Mouse (Mus musculus): ENCODE data around the gene Tssk3. TPM values are rescaled to one million over a fixed set of nuclear protein-coding genes. Genes with fewer than 3 reads are reported as not detected.
A peak's percentile ranks its signal among the peaks of the same experiment; 100 is the strongest.
"Not testable (repeated sequence)": the region's sequence is repeated elsewhere in the genome, so short reads cannot be mapped to it uniquely, and the experiment has no call there.

Tssk3 gene
- polyA plus RNA-seq (2015; fragmentation: Nextera tagmentation; extraction: Ambion mirVana) = not detected in 2 replicates

DNA sequence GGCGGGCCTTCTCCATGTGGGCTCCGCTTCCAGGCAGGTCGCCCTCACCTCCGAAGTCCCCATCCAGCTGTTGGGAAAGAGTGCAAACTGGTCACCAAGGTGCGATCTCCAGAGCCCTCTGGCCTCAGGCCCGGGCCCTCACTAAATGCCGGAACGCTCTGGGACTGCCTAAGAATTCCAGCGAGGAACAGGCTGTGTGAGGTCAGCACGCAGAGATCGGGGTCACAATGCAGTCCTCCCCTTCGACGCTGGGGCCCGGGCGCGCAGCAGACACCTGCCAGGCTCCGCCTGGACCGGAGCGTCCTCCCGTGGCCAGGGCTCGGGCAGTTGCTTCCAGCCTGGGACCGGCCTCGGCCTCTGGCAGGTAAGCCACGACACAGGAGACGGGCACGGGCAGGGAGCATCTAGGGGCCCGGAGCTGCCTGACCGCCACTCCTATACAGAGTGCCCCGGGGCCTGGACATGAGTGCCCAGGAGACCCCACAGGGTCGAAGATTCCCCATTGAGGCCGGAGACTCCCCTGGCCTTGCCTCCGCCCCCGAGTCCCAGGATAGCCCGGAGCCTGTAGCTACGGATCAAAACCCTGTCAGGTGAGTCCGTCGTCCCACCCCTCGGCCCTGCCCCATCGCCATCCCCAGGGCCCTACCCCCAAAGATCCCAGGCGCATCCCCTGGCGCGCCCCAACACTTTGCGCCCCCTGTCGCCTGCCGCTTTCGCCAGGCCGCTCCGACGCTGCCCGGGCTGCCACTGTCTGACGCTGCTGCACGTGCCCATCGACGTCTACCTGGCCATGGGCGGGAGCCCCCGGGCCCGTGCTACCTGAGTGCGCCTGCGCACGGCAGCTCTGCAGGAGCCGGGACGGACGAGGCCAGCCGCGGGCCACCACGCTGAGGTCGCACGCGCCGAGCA lies at the start of gene Tssk3, which contains the start of gene Fam229a:
Tssk3 (minus strand) TSS at position 51 of the 909 bp plus-strand sequence.
Fam229a (plus strand) TSS at position 219 of the 909 bp plus-strand sequence.
- H3K4me1 ChIP-seq = peaks cover 23% of the 10 kb centered on the region
- H3K9me3 ChIP-seq = no peaks in the 10 kb centered on the region
- no peak within 1 kb of the TSS for H3K27ac ChIP-seq
- peak within 1 kb of the TSS; percentile 72 for H3K4me2 ChIP-seq (replicated peaks)
- H3K9ac ChIP-seq = peak within 1 kb of the TSS; percentile 55
- 4% methylated on average over 70 of the region's 70 CpGs for WGBS
- peaks cover 39% of the 10 kb centered on the region for H3K27me3 ChIP-seq
- peak within 1 kb of the TSS; percentile 40 for H3K4me3 ChIP-seq
- H3K36me3 ChIP-seq = peaks cover 33% of the 10 kb centered on the region
- peak; percentile 51 for ATAC-seq (ENCODE audit: low FRiP score, low read depth)

DNA sequence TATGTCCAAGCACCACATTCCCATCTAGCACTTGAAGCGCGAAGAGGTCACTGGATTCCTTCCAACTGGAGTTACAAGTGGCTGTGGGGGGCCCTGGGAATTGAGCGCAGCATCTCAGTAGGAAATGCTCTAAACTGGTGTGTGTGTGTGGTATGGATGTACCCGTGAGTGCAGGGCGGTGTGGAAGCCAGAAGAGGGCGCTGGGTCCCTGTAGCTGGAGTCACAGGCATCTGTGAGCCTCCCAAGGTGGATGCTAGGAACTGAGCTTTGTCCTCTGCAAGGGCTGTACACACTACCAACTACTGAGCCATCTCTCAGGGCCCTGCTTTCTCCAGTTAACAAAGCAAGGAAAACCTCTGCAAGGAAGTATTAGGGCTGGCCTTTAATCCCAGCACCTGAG lies 49.2 kb upstream of the Tssk3 start:
- no peaks in the 10 kb centered on the region for H3K9me3 ChIP-seq
- ATAC-seq (ENCODE audit: low FRiP score, low read depth) = no peak
- no peak overlapping the region for H3K9ac ChIP-seq
- H3K4me2 ChIP-seq (replicated peaks) = no peak overlapping the region
- WGBS = 92% methylated on average over 6 of the region's 6 CpGs
- H3K27ac ChIP-seq = no peak overlapping the region
- peaks cover 17% of the 10 kb centered on the region for H3K4me1 ChIP-seq
- no peak overlapping the region; the same call in 1 of the 2 replicates for H3K4me3 ChIP-seq
- peaks cover 45% of the 10 kb centered on the region for H3K36me3 ChIP-seq
- no peaks in the 10 kb centered on the region for H3K27me3 ChIP-seq

DNA sequence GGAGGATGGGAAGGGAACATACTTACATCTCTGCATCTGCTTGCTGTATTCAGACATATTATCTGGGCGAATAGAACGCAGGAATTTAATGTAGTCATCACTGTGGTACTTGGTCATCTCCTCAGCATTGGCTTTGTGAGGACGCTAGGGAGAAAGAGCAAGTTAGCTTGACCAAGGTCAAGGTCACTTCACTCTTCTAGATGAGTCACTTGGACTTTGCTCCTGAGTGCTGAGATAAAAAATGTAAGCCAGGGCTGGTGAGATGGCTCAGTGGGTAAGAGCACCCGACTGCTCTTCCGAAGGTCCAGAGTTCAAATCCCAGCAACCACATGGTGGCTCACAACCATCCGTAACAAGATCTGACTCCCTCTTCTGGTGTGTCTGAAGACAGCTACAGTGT lies 38.1 kb upstream of the Tssk3 start:
- not testable (repeated sequence) for H3K27me3 ChIP-seq; H3K4me3 ChIP-seq; H3K9me3 ChIP-seq; H3K4me1 ChIP-seq; H3K27ac ChIP-seq; H3K4me2 ChIP-seq (replicated peaks); ATAC-seq (ENCODE audit: low FRiP score, low read depth); H3K9ac ChIP-seq
- H3K36me3 ChIP-seq = peaks cover 90% of the 10 kb centered on the region
- 92% methylated on average over 6 of the region's 6 CpGs for WGBS

DNA sequence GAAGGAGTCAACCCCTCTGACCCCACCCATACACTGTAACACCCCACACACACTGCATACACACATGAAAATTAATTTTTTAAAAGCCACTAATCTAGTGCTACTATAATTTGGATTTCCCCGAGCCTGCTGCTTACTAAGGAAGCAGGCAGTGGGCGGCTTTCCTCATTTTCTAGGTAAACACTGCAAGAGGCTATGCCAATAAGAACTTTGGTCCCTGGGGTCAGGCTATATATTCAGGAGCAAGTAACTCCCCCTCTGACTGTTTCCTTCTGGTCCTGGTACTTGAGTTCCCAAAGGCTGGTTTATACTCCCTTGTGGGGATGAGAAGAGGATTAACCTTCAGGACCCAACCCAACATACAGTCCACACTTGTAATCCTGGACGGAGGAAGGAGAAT lies 35.1 kb upstream of the Tssk3 start:
- Histone ChIP-seq H3K4me2 (replicated peaks) (no peak overlapping the region), H3K36me3 (peaks cover 94% of the 10 kb centered on the region), H3K9ac (no peak overlapping the region), H3K9me3 (no peaks in the 10 kb centered on the region), H3K4me1 (no peaks in the 10 kb centered on the region), H3K27me3 (no peaks in the 10 kb centered on the region), H3K4me3 (no peak overlapping the region), H3K27ac (no peak overlapping the region)
- ATAC-seq (ENCODE audit: low FRiP score, low read depth) = no peak
- 80% methylated on average over 3 of the region's 3 CpGs for WGBS

DNA sequence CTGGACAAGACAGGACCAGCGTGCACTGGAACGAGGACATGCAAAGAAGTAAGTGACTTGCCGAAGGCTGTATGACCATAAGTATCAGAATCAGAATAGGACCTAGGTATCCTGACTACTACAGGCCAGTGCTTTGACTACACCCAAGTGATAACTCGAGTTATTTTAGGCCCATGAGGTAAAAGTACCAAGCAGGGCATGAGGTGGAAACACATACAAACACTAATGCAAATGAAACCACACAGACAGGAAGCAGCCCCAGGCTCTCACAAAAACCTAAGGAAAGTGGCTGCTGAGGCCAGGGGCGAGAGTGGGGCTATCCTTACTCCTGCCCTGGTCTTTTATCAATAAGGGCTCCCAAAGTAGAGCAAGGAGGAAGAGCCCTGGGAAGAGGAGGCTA lies 34.5 kb upstream of the Tssk3 start:
- 88% methylated on average over 5 of the region's 5 CpGs for WGBS
- no peak for ATAC-seq (ENCODE audit: low FRiP score, low read depth)
- peaks cover 94% of the 10 kb centered on the region for H3K36me3 ChIP-seq

DNA sequence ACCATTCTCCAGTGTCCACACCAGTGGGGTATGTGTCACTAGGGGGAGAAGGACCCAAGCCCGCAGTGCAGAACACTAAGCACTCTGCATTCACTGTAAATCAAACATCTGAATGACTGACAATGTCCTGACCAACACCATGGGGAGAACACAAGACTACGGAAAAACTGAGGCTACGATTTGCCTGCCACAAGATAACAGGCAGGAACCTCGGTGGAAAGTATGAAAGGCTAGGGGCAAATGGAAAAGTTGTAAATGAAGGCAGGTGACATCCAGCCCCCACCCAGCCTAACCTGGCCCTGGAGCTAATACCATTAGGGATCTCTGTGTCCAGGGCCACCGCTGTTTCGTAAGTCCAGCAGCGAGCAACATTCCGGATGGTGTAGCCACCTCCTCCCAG lies 27.7 kb upstream of the Tssk3 start:
- Histone ChIP-seq H3K9me3 (no peaks in the 10 kb centered on the region), H3K9ac (no peak overlapping the region), H3K4me1 (peaks cover 19% of the 10 kb centered on the region), H3K27ac (no peak overlapping the region), H3K4me3 (no peak overlapping the region), H3K27me3 (no peaks in the 10 kb centered on the region), H3K36me3 (peaks cover 82% of the 10 kb centered on the region), H3K4me2 (replicated peaks) (no peak overlapping the region)
- WGBS = 87% methylated on average over 8 of the region's 8 CpGs
- ATAC-seq (ENCODE audit: low FRiP score, low read depth) = no peak

More for the DNA sequence above, 34.5 kb upstream of the Tssk3 start:
- Histone ChIP-seq H3K9ac (no peak overlapping the region), H3K27me3 (no peaks in the 10 kb centered on the region), H3K4me3 (no peak overlapping the region), H3K9me3 (no peaks in the 10 kb centered on the region), H3K27ac (no peak overlapping the region), H3K4me2 (replicated peaks) (no peak overlapping the region), H3K4me1 (no peaks in the 10 kb centered on the region)

DNA sequence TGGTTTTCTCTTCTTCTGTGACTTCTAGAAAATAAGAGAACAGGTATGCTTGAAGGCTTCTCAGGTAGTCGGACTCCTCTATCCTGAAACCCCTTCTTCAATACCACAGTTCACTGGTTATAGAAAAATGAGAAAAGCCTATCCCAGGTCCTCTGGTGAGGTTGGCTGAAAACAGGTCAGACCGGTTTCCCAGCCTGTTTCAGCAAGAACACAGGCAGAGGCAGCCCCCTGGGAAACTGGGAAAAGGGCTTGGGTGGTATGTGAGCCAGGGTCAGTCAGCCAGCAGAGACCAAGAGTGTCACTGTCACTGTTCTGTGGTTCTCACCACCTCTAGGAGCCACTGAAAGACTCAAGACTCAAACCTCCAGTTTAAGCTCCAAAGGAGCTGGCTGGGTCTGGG lies 26.1 kb upstream of the Tssk3 start:
- no peak overlapping the region; the same call in 1 of the 2 replicates for H3K9ac ChIP-seq
- no peak overlapping the region for H3K4me3 ChIP-seq
- no peaks in the 10 kb centered on the region for H3K27me3 ChIP-seq
- H3K4me1 ChIP-seq = peaks cover 25% of the 10 kb centered on the region
- H3K4me2 ChIP-seq (replicated peaks) = 0 out of 2 replicates have a peak overlapping the region, but pooled peaks have one; percentile 27
- WGBS = 51% methylated on average over 2 of the region's 2 CpGs
- peaks cover 66% of the 10 kb centered on the region for H3K36me3 ChIP-seq
- H3K9me3 ChIP-seq = no peaks in the 10 kb centered on the region
- peak overlapping the region; percentile 58; the same call in 1 of the 2 replicates for H3K27ac ChIP-seq
- no peak for ATAC-seq (ENCODE audit: low FRiP score, low read depth)

DNA sequence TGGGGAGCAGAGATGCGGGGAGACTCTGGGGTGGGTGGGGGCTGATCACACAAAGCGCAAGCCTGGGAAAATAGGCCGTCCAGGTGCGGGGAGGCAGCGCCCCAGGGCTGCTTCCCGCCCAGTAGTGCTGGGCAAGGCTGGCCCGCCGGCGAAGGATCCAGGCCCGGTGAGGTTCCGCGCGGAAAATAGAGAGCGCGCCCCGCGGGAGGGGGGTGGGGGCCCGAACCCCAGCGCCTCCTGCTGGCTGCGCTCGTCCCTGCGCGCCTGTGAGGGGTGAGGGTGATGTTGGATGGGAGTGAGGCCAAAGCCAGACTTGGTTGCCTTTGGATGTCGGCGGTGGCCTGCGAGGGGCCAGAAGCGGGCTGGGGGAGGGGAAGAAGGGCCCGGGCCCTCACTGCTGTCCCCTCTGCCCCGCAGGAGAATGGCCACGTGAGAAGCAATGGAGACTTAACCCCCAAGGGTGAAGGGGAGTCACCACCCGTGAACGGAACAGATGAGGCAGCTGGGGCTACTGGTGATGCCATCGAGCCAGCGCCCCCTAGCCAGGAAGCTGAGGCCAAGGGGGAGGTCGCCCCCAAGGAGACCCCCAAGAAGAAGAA lies 23.6 kb upstream of the Tssk3 start:
- no peaks in the 10 kb centered on the region for H3K9me3 ChIP-seq

DNA sequence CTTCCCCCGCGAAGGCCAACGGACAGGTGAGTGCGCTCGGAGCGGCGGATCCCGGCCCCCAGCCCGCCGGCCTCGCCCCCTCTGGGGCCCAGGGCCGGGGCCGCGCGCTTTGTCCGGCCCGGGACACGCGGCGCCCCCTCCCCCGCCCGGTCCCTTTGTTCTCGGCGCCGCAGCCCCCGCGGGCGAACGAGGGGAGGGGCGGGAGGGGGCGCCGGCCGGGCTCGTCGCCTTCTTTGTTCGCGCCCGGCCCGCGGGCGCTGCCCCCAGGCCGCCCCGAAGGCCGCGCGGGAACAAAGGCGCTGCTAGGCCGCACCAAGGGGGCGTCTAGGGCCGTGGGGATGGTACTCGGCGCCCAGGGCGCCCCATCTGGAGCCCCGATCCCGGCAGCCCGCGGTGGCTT lies 23.1 kb upstream of the Tssk3 start:
- peak overlapping the region; percentile 97 for H3K27ac ChIP-seq
- ATAC-seq (ENCODE audit: low FRiP score, low read depth) = no peak; the same call in none of the 2 replicates
- no peaks in the 10 kb centered on the region for H3K27me3 ChIP-seq
- H3K4me2 ChIP-seq (replicated peaks) = peak overlapping the region; percentile 90
- peaks cover 38% of the 10 kb centered on the region for H3K36me3 ChIP-seq
- peak overlapping the region; percentile 100 for H3K9ac ChIP-seq
- no peaks in the 10 kb centered on the region for H3K9me3 ChIP-seq
- H3K4me1 ChIP-seq = peaks cover 37% of the 10 kb centered on the region
- H3K4me3 ChIP-seq = peak overlapping the region; percentile 99
- under 1% methylated on average over 51 of the region's 57 CpGs for WGBS

More for the DNA sequence above, 23.6 kb upstream of the Tssk3 start:
- under 1% methylated on average over 35 of the region's 35 CpGs for WGBS
- no peaks in the 10 kb centered on the region for H3K27me3 ChIP-seq
- peak overlapping the region; percentile 99 for H3K4me3 ChIP-seq
- peaks cover 41% of the 10 kb centered on the region for H3K36me3 ChIP-seq
- peak overlapping the region; percentile 90 for H3K4me2 ChIP-seq (replicated peaks)
- peak; percentile 30; the same call in 1 of the 2 replicates for ATAC-seq (ENCODE audit: low FRiP score, low read depth)
- H3K9ac ChIP-seq = peak overlapping the region; percentile 100
- peaks cover 37% of the 10 kb centered on the region for H3K4me1 ChIP-seq
- peak overlapping the region; percentile 97 for H3K27ac ChIP-seq

DNA sequence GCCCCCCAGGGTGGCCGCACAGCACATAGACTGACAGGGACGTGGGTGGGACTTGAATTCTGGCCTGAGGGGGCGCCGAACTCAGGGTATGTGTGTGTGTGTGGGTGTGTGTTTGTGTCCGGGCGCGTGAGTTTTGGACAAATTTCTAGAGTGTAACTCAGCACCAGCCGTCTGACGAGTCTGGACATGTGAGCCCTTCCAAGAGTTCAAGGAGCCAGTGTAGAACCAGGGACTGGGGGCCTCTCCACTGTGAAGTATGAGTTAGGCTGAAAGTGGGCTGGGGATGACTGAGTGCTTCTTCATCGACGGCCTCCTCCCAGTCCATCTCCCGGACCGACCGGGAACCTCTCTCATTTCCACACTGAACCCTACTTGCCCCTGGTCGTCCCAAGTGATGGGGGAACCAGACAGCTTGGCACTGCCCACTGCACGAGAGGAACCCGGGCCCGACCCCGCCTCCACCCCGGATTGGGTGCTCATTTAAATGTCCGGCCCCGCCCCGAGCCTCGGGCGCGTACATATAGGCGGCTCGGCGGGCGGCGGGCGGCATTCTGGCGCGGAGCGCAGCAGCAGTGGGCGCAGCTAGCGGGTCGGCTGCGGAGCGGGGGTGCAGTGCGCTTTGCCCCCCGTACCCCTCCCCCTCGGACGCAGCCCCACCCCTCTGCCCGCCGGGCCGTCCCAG lies 22.4 kb upstream of the Tssk3 start, which contains the start of gene Marcksl1:
Marcksl1 (plus strand) TSS at position 496 of the 682 bp plus-strand sequence.
- Histone ChIP-seq H3K9ac (peak within 1 kb of the TSS; percentile 100), H3K27ac (peak within 1 kb of the TSS; percentile 97), H3K4me1 (peaks cover 37% of the 10 kb centered on the region), H3K36me3 (peaks cover 31% of the 10 kb centered on the region), H3K27me3 (no peaks in the 10 kb centered on the region), H3K4me3 (peak within 1 kb of the TSS; percentile 99), H3K9me3 (no peaks in the 10 kb centered on the region), H3K4me2 (replicated peaks) (peak within 1 kb of the TSS; percentile 90)
- peak; percentile 84 for ATAC-seq (ENCODE audit: low FRiP score, low read depth)
- WGBS = 7% methylated on average over 44 of the region's 47 CpGs

DNA sequence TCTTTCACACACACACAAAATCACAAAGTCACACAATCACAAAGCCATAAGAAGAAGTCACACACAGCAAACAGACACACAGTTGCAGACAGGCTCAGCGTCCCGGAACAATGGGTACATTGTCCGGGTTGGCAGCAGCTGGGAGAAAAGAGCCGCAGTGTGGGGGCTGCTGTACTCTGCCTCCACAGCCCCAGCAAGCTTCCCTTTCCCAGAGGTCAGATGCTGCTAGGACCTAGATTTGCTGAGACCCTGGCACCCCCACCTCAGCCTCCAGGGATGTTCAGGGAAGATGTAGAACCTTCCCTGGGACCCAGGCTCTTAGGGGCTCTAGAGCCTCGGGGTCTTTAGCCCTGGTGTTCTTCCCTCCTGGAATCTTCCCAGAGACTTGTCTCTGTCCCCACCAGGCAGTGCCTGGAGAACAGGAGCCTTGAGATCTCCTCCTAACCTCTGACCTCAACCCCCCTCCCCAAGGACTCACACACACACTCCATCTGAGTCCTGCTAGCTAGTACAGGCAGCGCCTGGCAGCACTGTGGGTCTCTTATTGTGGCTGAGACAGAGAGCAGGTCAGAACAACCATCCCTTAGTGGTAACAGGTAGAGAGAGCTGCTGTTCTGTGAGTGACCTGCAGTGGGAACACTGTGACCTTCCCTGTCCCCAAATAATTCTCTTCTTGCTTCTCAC lies 20.7 kb upstream of the Tssk3 start:
- 62% methylated on average over 6 of the region's 6 CpGs for WGBS
- peak overlapping the region; percentile 22; the same call in 1 of the 2 replicates for H3K27ac ChIP-seq
- H3K4me1 ChIP-seq = peaks cover 32% of the 10 kb centered on the region
- no peaks in the 10 kb centered on the region for H3K27me3 ChIP-seq
- peaks cover 14% of the 10 kb centered on the region for H3K36me3 ChIP-seq
- H3K4me3 ChIP-seq = no peak overlapping the region
- H3K9ac ChIP-seq = no peak overlapping the region
- no peak overlapping the region for H3K4me2 ChIP-seq (replicated peaks)
- no peak for ATAC-seq (ENCODE audit: low FRiP score, low read depth)
- H3K9me3 ChIP-seq = no peaks in the 10 kb centered on the region
